Mouse (Mus musculus) ES-E14 (cell line): ENCODE measurements around the gene 1700025G04Rik.

Experiments
- HCFC1 ChIP-seq: IDR thresholded peaks from 2 replicates; pipeline ENCODE4 v1.6.1; 2012; ENCODE audit warnings: low read length, inconsistent platforms, borderline replicate concordance; ENCODE audit not compliant: insufficient read depth
- MAFK ChIP-seq: IDR thresholded peaks from 2 replicates; pipeline ENCODE4 v1.6.1; 2014; ENCODE audit warnings: mild to moderate bottlenecking, low read depth, low read length, inconsistent platforms; ENCODE audit not compliant: insufficient read depth

- TF ChIP-seq HCFC1 (no peak), MAFK (no peak)
Measured at GRCm38 (mm10) chr1:151961204-151961603, 128.7 kb downstream of the 1700025G04Rik start.
